In genomic region chr12:82220367-82221089, GRCm38 (mm10) we compare ENCODE assay signal across 10 mouse cellular contexts.
"Had no signal": no experiment of that assay in that cellular context is flagged by ENCODE, and none has a peak within 500 bp of the region (broad histone marks: within the 10 kb centered on the region; RNA-seq: fewer than 3 reads in every experiment).

No protein-coding gene starts in this region.

- H3K4me2 ChIP-seq: liver, embryonic 11.5 days; liver, embryonic 15.5 days; midbrain, embryonic 13.5 days had no signal

- H3K27ac ChIP-seq: limb, embryonic 10.5 days; liver, embryonic 15.5 days; midbrain, embryonic 13.5 days had no signal

- H3K9me3 ChIP-seq: limb, embryonic 10.5 days; liver, embryonic 15.5 days; midbrain, embryonic 13.5 days had no signal

- H3K4me3 ChIP-seq: limb, embryonic 10.5 days; liver, embryonic 15.5 days; midbrain, embryonic 13.5 days had no signal

- H3K36me3 ChIP-seq: limb, embryonic 10.5 days; liver, embryonic 15.5 days; midbrain, embryonic 13.5 days had no signal

- ATAC-seq: lung, postnatal 0 days; midbrain, embryonic 13.5 days had no signal

- H3K9ac ChIP-seq: liver, embryonic 15.5 days; midbrain, embryonic 13.5 days had no signal

- DNase-seq: lung, adult 2 months; lung, postnatal 36 days; right cerebral cortex, adult 18-20 months; right cerebral cortex, postnatal 25 days; thymus, postnatal 25 days had no signal

- H3K27me3 ChIP-seq: liver, embryonic 15.5 days; midbrain, embryonic 13.5 days had no signal
